Mouse (Mus musculus) retina, postnatal 7 days (tissue): ENCODE results near the gene Nrl.
A peak's percentile ranks its signal among the peaks of the same experiment; 100 is the strongest.

Experiments
- DNase-seq: peaks from one replicate; pipeline ENCODE4 v3.0.0-alpha.2; 2012; ENCODE audit warnings: low read depth, low spot score

The Nrl gene

DNA sequence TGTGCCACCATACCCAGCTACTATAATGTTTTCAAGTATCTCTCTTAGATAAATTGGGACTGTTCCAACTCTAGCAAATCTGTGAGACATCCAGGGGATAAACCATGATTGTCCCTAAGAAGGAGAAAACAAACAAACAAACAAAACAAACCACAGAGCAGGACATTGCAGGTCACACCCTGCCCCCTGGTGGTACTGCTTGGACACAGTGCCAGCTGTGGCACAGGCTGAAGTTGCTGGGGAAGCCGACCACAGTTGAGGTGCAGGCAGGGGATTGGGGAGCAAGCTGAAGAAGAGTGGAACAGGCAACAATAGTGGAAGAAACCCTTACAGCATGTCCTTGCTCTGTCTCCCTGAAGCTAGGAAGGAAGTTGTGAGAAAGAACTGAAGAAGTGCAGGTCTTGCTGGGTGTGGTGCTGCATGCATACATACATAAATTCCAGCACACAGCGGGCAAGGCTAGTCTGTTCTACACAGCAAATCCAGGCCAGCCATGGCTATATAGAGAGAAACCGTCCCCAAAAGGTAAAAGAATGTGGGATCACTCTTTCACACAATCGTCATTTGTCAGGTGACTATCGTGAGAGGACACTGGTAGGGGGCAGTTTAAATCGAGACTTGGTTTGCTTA lies 11.4 kb upstream of the Nrl start:
- no peak for DNase-seq

GRCm38 (mm10) chr14:55527940-55528339 lies 3.2 kb upstream of the Nrl start:
- DNase-seq: no peak

DNA sequence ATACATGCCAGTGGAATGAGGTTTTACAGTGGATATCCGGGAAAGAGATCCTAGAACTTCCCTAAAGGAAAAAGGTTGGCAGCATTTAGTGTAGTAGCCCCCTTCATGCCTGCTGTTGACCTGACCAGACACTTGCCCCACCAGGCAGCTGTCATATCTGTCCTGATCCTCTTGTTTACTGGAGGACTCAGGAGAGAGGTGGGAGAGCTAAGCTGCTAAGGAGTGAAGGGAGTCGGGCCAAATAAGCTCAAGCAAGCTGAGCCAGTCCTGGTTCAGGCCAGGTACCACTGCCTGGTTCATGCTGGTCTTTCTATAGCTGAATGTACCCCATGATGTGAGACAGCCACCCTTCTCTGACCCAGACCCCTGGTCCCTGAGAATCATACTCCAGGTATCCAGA lies 1.9 kb upstream of the Nrl start:
- DNase-seq: peak; percentile 58

GRCm38 (mm10) chr14:55524062-55524461 lies 719 bp downstream of the Nrl start:
- DNase-seq: peak; percentile 63

GRCm38 (mm10) chr14:55520451-55521361 lies 4.1 kb downstream of the Nrl start:
- peak; percentile 82 for DNase-seq

DNA sequence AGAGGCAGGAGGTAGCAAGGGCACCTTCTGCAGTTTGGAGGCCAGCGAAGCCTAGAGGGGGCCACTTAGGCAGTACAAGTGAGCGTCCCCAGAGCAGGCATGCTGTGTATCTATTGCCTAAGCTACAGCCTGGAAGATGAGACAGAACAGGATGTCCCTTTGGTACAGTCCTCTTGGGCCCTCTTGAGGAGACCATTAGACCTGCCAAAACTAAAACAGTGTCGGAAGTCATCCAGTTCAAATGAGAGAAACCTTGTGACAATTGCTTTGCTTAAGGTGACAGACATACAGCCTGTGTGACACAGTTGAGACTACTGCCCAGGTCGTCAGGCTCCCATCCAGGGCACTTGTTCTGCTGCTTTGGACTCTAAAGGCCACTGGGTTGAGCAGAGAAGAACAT lies 5.2 kb downstream of the Nrl start:
- no peak for DNase-seq

- no peak for DNase-seq
Measured at GRCm38 (mm10) chr14:55518897-55519296, 5.9 kb downstream of the Nrl start.

DNA sequence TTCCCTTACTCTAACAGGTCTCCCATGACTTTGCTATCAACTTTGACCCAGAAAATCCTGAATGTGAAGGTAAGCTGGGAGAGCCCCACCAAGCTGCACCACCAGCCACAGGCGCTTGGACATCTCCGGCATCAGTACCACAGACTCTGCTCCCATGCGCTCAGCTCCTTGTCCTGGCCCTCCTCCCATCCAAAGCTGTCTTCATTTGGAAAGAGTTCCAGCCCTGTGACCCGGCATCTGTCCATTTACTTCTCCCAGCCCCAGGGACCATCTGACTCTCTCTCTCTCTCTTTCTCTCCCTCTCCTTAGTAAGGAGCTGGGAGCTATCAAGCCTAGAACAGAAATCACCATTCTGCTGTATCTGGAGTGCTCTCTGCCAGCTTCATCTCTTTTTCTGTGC lies 8.9 kb downstream of the Nrl start:
- DNase-seq: no peak

DNA sequence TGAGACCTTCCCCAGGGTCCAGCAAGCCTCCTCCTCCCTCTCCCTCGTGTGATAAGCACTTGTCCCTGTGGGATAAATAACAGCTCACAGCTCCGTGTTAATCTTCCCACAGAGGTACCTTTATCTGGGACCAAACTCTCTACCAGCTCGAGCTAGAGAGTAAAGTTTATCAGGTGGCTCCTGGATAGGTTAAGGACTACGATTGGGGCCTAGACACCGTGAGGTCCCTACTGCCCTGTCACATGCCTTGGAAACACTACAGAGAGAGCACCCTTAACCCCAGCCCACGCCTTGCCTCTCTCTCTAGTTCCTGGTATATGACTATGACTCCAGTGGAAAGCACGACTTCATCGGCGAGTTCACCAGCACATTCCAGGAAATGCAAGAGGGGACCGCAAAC lies 10.9 kb downstream of the Nrl start:
- no peak for DNase-seq

GRCm38 (mm10) chr14:55511037-55511436 lies 13.7 kb downstream of the Nrl start:
- no peak for DNase-seq

GRCm38 (mm10) chr14:55510125-55510731 lies 14.6 kb downstream of the Nrl start, which contains the start of gene Cpne6:
Gene Cpne6 (plus strand): TSS chr14:55510445.
- no peak for DNase-seq

- DNase-seq: no peak
Measured at GRCm38 (mm10) chr14:55509540-55509939, 15.2 kb downstream of the Nrl start.

DNA sequence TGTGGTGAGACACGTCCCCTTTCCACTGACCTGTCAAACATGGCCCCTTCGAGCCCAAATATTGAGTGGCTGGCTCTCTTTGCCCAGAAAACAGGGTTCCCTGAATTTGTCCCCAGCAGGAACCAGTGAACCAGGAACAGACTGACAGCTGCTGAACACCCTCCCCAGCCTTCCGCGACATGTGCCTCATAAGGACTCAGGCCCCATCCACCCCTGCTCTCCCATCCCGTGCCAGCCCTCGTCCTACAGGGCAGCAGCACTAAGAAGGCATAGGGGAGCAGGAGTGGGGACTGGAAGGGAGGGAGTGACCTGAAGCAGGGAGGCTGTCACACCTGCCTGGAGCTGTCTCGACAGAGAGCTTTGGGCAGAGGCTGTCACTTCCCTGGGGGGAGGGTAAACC lies 17.0 kb downstream of the Nrl start:
- DNase-seq: no peak

DNA sequence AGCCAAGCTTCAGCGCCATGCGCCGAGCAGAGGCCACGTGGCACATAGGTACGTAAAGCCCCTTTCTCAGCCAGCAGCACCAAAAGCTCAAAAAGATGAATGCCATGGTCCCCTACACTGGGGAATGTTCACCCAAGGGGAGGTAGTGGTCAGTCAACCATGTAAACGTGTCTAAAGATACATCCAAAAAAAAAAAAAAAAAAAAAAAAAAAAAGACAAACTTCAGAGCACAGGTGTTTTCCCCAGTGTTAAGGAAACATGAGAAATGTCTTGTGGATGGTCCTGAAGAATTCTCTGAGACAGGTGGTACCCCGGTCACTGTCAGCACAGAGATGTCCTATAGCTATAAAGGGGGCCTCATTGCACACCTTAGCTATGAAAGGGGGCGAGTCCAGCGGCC lies 19.2 kb downstream of the Nrl start:
- DNase-seq: no peak

DNA sequence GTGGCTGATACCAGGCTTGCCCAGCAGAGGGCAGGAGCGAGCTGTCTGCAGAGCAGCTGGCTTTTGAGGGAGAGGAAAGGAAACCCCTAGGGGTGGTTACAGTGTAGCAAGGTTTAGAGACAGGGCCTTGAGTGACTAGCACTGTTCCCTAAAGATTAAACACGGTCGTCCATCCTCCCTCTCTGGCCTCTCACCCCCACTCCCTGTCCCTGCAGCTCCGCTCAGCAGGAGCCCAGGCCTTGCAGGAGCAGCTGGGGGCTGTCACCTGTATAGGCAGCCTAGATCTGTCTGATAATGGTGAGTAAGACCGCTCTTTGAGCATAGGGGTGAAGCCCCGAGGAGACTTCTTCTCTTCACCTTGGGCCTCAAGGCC lies 27.3 kb downstream of the Nrl start:
- peak; percentile 78 for DNase-seq

DNA sequence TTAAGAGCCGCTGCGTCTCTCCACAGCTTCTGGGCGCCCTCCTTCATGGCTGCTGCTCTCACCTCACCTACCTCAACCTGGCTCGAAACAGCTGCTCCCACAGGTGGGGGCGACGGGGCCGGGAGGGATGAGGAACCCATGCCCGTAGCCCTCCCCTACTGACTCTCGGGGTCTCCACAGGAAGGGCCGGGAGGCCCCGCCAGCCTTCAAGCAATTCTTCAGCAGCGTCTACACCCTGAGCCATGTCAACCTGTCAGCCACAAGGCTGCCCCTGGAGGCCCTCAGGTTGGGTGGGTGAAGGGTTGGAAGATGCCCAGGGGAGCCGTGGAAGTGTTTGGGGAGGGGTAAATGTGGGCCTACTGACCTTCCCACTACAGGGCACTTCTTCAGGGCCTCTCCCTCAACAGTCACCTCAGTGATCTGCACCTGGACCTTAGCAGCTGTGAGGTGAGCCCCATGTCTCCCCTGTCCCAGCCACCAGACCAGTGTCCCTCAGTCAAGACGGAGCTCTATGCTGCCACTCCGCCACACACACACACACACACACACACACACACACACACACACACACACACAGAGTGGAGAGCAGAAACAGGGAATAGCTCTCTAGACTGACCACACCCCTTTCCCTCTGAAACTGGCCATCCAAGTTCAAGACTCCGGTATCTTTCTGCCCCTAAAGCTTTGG lies 27.9 kb downstream of the Nrl start:
- no peak for DNase-seq

DNA sequence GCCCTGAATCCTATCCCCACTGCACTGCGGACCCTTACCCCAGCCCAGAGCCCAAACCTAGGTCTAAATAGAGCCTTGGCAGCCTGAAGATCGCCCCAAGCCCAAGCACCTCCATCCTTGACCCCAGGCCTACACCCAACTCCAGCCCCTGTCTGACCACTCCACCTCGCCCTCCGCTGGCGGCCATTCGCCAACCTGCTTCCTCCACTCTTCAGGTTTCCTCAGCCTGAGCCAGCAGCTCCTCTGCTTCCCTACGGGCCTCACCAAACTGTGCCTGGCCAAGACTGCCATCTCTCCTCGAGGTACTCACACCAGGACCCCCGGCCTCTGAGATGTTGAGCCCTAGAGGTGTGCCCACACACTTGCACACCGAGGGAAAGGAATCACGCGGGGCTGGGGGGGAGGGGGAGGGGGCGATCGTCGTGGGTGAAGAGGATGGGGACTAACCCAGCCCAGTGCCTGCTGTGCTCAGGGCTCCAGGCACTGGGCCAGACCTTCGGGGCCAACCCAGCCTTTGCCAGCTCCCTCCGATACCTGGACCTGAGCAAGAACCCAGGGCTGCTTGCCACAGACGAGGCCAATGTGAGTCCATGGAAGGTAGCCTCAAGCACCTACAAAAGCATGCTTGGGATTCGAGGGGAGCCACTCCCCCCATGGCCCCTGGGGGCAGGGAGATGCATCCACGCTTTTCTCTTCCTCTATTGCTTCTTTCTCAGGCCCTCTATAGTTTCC lies 29.1 kb downstream of the Nrl start:
- DNase-seq: no peak

- DNase-seq: no peak
Measured at GRCm38 (mm10) chr14:55492103-55492502, 32.7 kb downstream of the Nrl start.

- DNase-seq: no peak
Measured at GRCm38 (mm10) chr14:55491291-55491833, 33.4 kb downstream of the Nrl start.

GRCm38 (mm10) chr14:55490361-55491201 lies 34.2 kb downstream of the Nrl start, which contains the start of gene Carmil3:
Gene Carmil3 (plus strand): TSS chr14:55490651.
- DNase-seq: peak; percentile 82
